Mouse (Mus musculus) left cerebral cortex, adult 18-20 months (tissue): Measurements from ENCODE around the gene A730009L09Rik. TPM values are rescaled to one million over a fixed set of nuclear protein-coding genes. Genes with fewer than 3 reads are reported as not detected.

Experiments used
- DNase-seq, 2 experiments: peaks; one replicate each; pipeline ENCODE4 v3.0.0; 2021 to 2022; ENCODE audit warnings: low spot score in 2 of 2, mixed read lengths in 1 of 2
- long read RNA-seq, 2 experiments: library from polyadenylated mRNA; stranded (forward); transcript quantifications; one replicate each; pipeline ENCODE4 v2.0.0; 2021
- total RNA-seq, 2 experiments: library from RNA; stranded (reverse); gene quantifications; 2 replicates each; pipeline ENCODE4 v1.2.3; 2021

A730009L09Rik gene
- 1 to 10 TPM in 1 of 2 experiments, under 1 TPM in 1; 0.14 to 2.2 TPM for total RNA-seq
- long read RNA-seq, experiment 1, partial matches to known transcripts = 0 of 1 reads
- long read RNA-seq, experiment 1, other reads (novel, unspliced or antisense) = 1 of 1 reads
- long read RNA-seq, experiment 2, partial matches to known transcripts = 0 of 1 reads
- long read RNA-seq, experiment 2, other reads (novel, unspliced or antisense) = 1 of 1 reads

DNA sequence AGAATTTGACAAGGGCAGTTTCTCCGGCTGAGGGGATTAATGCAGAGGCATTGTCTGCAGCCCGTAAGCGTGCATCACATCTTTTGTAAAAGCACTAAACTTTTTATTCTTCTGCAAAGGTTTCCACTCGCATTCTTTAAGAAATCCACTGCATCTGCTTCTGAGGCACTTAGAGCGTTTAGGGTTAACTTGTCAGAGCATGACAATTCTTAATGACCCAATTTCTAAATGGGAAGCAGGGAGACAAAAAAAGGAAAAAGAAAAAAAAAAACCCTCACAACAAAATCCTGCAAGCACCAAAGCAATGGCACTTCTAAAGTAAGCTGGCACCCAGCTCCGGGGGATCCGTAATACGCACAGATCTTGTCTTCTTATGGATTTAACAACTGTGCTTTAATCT lies at the start of gene A730009L09Rik:
TSS of gene A730009L09Rik (plus strand) at position 301 of the 400 bp plus-strand sequence.
- no peak for DNase-seq

DNA sequence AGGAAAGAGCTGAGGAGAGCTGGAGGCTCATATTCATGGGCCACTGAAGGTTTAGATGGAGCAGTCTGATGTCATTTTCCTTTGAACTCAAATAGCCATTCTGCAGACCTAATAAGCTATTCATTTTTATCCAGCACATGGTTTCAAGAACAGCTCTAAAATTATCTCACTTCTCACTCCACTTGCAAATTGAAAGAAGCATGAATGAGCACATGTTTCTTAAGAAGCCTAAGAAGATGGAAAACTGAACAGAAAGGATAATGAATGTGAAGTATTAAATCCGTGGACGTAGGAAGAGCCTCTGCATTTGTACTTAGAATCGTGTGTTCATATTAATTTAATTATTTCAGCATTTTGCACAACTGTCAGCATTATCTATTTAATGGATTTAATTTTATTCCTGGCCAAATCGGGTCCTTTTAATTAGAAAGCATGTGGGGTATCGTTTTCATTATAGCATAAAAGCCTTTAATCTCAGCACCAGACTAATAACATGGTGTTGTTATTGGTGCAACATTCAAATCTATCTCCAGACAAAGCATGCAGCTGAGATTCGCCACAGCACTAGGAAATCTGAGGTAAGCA lies 49.2 kb upstream of the A730009L09Rik start:
- DNase-seq = no peak

- no peak for DNase-seq
These were observed 46.0 kb upstream of the A730009L09Rik start for GRCm38 (mm10) chr16:84468898-84469297.

GRCm38 (mm10) chr16:84469994-84470393 lies 44.9 kb upstream of the A730009L09Rik start:
- DNase-seq = no peak

DNA sequence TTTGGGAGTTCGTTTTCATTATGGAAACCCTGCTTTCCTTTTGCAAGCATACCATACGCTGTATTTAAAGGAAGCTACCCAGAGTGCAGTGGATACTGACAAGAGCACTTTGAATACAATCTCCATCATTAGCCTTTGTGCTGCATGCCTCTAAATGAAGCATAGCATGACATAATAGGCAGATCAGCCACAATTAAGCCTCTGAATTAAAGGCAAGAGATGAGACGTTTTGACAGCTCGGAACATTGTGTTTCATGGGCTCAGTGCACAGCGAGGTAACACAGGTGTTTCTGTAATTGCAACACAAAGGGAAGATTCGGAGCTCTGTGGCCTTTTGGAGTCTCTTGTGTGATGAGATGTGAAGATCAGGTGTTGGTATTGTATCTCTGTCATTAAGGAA lies 41.5 kb upstream of the A730009L09Rik start:
- DNase-seq = no peak

DNA sequence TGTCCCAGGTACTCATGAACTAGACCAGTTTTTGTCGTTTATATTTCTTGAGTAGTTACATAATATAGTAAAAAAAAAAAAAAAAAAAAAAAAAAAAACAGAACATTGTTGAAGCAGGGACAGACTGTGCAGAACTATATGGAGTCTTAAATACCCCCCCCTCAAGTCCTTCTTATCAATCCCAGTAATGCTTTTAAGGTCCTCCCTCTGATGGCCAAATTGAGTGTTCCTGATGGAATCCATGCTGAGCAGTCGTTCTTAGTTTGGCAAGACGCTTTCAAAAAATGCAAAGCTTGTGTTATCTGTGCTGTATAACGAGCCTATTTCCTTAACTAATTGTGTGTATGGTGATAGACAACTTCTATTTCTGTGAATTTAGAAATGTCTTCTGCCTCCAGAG lies 40.2 kb upstream of the A730009L09Rik start:
- no peak for DNase-seq

- DNase-seq = no peak
These were observed 38.0 kb upstream of the A730009L09Rik start for GRCm38 (mm10) chr16:84476948-84477347.

DNA sequence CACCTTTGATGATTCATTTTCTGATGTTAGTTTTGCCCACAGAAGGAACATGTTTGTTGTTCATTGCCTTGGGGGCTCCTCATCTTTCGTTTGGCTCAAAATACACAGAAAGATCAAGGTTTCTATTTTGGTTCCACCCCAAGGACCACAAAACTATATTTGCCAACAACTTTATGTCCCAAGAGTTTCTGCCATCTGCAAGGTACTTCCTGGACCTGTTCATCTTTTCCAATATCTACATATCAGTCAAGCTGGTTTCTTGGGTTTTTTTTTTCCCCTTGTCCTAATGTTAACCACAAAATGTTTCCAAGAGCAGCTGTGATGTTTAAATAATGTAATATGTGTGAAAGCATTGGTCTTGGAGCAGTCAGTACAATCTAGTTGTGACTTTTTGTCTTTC lies 37.4 kb upstream of the A730009L09Rik start:
- DNase-seq = no peak

DNA sequence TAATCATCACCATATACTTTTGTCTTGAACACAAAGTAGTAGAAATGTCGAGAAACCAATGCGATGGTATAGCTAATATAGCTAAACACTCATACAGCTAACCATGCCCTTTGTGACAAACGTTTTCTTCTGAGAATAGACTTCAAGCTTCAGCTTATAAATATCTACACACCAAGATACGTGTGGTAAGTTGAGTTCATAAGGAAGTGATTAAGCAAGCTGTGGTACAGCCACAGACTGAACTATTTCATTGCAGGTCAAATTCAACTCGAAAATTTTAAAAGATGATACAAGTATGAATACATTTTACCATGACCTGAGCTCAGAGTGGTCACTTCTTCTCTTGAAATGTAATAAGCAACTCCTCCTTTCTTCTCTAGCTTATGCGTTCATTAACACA lies 37.0 kb upstream of the A730009L09Rik start:
- no peak for DNase-seq

DNA sequence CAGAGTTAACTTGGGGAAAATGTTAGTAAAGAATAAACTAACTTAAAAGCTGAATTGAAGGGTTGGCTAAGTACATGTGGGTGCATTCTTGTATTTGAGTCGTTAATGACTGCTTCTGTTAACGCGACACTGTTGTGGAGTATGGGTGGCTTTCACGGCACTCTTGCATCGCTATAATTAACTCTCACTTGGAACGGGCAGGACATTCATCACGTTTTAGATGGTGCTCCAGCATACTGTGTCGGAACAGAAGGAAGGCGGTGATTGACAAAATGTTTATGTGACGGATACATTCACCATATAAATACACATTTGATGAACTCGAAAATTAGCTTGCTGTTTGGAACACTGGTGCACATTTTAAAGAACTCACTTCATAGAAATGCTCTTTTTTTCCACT lies 29.0 kb upstream of the A730009L09Rik start:
- DNase-seq = no peak

GRCm38 (mm10) chr16:84494818-84495217 lies 20.1 kb upstream of the A730009L09Rik start:
- no peak for DNase-seq

DNA sequence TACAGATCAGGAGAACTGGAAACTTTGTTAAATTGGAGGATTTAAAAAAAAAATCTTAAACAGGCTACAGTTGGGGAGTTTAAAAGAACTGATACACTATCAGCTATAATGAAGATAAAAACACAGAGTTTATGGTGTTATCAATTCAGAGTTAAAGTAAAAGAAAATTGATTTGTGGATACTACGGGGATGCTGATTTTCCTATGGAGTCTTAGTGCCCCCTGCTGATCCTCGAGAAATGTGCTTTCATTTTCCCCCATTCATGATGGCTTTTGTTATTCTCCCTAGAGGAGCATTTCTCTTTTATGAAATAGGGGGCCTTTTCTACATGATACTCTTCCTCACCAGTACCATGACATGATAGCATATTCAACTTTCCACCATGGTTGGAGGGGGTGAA lies 19.5 kb upstream of the A730009L09Rik start:
- DNase-seq = peak; percentile 33 to 43

GRCm38 (mm10) chr16:84507681-84508080 lies 7.2 kb upstream of the A730009L09Rik start:
- no peak for DNase-seq

DNA sequence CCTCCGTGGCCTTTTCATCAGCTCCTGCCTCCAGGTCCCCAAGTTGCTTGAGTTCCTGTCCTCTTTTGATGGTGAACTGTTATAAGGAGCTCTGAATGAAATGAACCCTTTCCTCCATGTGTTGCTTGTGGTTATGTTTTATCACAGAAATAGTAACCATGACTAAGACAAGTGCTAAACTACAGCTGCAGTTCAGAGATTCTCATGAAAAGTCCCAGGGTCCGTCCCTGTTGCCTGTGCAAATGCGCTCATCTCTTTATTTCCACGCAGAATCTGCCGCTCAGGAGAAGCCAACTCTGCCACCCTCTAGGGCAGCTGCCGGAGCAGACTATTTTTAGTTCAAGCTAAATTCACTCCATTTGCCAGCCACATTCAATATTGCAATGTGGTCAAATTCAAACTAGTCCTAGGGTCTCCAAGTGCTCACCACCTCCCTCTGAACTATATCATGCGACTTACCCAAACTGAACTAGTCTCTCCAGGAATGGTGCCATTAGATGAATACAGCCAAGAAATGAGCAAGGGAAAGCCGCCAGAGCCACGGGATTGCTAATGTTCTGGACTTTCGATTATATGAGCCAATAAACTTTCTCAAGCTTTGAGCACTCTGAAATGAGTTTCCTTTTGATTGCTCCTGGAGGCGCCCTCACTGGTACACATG lies 7.2 kb downstream of the A730009L09Rik start:
- no peak for DNase-seq

- DNase-seq = no peak
These were observed 8.1 kb downstream of the A730009L09Rik start for GRCm38 (mm10) chr16:84523061-84523460.

DNA sequence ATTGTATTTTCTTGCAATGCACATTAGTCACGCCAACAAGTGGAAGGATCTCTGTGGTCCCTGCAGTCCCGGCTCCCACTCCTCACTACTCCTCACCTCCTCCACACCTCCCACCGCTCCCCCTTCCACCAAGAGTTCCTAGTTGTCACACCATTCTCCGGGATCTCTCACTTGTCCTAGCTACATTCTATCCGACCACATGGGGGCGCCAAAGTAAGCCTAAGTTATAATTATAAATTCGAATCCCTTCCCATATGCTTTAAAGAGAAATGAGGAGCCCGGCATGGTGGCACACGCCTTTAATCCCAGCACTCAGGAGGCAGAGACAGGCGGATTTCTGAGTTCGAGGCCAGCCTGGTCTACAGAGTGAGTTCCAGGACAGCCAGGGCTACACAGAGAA lies 12.5 kb downstream of the A730009L09Rik start:
- peak; percentile 66 to 77 for DNase-seq

DNA sequence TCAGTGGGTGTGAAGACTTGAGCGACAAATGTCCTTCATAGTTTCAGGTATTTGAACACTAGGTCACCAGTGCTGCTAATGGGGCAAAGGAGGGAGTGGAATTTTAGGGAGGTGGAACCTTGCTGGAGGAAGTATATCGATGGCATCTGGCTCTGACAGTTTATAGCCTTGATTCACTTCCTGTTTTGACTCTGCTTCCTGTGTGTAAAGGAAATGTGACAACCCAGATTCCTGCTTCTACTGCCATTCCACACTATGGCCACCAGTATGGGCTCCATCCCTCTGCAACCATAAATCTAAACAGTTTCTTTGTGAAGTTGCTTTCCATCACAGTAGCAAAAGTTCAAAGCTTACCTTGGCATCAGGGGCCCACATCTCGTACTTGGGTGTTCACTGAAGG lies 17.9 kb downstream of the A730009L09Rik start:
- DNase-seq = no peak

DNA sequence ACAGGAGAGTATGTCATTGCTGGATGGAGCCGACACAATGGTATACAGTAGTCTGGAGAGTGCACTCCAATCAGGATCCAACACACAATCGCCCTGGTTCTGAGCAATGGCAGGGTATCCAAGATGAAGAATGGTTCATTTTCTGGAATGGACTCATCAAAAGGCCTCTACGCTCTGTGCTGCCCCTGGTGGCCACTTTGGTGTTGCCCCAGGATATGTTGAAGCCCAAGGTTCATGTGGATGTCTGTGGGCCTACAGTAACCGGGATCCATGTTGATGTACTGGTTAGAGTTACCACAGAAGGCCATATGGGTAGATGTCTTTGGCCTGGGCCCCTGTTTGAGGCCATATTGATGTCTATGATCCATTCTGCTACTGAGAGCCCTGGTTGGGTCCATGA lies 31.1 kb downstream of the A730009L09Rik start:
- no peak for DNase-seq

DNA sequence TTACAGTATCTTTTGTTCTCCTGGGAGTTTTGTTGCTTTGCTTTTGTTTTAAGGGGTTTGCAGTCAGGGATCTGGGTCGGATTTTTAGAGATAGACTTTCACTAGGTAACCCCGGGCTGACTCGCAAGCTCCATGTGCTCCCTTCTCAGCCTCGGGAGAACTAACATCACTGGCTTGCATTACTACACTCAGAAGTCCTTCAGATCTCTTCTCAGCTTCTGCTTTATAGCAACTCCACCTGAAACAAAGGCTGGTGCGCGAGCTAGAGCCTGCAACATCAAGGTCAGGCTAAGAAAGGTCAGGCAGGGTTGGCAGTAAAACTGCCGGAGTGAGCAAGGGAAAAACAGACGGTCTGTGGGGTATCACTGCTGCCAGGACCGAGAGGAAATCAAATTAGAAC lies 34.2 kb downstream of the A730009L09Rik start:
- DNase-seq = no peak

GRCm38 (mm10) chr16:84550445-84550844 lies 35.5 kb downstream of the A730009L09Rik start:
- DNase-seq = no peak

DNA sequence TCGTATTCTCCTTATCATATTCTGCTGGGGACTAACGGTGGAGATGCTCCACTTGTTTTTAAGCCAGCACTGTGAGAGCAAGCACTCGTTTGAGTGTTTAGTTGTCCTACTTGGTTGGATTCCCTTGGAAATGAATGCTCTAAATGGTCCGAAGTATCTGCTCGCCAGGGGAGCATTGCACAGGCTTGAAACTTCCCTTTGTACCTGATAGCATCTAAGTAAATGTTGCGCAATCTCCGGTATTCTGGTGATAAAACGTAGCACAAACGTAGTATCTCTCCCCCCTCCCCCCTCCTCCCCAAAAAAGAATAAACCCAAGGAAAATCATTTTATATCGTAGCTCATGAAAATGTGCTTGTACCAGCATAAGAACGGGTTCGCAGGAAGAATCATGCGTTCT lies 39.1 kb downstream of the A730009L09Rik start:
- no peak for DNase-seq

- peak in 1 of 2 experiments; percentile 18 for DNase-seq
These were observed 43.4 kb downstream of the A730009L09Rik start for GRCm38 (mm10) chr16:84558113-84558917.
